Mouse (Mus musculus): ENCODE measurements around the gene Tac4.

Gene Tac4

DNA sequence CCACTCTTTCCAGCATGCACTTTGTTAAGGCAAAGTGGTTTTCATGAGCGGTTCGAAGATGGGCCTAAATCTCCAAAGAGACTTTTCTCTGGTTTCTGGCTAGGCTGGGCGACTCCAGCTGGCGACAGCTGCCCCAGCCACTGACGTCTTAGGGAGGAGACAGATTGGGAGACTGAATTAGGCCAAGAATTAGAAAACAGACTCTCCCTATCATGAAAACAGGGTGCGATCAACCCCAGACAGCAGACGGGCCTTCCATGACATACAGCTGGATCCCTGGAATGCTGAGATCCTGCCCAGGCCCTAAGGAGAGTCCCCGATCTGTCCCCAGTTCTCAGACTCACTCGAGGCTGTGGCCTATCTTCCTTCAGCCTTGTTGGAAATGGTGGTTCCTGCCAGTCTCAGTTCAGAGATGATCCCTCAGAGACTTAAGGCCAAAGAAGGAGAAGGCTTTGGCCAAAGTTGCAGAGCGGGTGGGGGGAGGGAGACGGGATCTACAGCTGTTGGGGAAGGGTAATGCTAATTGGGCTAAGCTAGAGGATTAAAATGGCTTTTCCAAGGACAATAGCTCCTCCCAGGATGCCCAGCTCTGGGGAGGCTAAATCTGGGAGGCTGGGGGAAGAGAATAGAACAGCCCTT, 2.6 kb downstream of the Tac4 start:
- peak; percentile 49 to 51 for DNase-seq

- DNase-seq, result no peak
Observed at GRCm38 (mm10) chr11:95264455-95265013, 3.2 kb downstream of the Tac4 start.

DNA sequence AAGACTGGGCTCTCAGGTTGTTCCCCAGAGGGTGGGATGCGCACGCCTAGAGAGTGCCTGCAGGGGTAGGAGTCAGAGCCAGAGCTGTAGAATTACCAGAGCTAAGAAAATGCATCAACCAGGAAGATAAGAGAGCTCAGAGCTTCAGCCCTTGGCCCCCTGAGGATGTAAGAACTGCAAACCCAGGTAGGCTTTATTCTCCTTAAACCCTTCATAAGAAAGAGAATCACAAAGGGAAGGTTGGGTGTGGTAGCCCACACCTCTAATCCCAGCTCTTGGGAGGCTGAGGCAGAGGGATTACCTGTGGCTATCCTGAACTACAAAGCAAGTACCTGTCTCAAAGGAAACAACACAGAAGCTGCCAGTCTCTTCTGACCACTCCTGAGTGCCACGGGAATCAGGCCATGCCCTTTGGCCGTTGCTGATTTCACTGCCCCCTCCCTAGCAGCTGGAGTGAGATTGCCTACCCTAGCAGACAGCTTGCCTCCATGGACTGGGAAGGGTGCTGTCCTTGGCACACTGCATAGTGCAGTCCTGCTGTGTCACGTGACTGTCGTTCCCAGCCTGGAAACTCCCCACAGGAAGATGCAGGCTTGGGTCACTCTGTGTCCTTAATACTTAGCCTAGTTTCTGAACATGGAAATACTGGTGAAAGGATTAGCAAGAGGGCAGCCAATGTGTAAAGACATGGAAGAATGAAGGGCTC, 5.4 kb downstream of the Tac4 start:
- peak; percentile 33 to 52 for DNase-seq

DNA sequence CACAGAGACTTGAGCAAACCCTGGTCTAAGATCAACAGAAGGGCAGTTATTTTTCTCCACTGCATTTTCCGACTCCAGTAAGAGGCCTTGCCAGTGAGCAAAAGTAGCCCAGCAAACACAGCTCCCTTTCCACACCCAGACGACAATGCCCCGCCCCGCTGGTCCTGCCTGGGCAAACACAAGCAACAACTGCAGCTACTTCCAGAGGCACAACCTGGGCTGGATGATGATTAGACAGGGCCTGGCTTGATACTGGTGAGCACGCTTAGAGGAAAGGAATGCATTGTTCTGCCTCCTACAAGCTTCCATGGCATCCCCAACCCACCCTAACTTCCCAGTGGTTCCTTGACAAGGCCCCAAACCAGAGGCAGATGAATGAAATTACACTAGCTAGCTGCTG, 12.3 kb downstream of the Tac4 start:
- peak in 1 of 2 experiments; percentile 40 for DNase-seq

GRCm38 (mm10) chr11:95274613-95275012, 13.3 kb downstream of the Tac4 start:
- peak; percentile 38 to 46 for DNase-seq

GRCm38 (mm10) chr11:95276056-95276455, 14.7 kb downstream of the Tac4 start:
- no peak for DNase-seq

DNA sequence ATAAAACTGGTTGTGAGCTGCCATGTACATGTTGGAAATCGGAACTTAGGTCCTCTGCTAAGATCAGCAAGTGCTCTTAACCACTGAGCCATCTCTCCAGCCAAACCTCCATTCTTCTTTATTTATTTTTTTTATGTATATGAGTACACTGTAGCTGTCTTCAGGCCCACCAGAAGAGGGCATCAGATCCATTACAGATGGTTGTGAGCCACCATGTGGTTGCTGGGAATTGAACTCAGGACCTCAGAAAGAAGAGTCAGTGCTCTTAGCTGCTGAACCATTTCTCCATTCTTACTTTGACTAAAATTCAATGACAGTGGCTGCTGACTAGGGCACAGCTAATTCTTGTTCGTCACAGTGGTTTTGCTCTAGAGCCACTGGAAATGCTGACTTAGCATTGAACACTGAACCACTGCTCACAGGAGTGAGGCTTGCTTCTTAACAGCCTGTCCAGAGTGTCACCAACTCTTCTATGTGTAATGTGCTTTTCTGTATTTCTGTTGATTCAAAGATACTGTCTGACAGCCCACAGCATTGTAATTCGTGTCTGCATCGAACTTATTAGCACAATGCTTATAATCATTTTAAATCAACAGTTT, 17.8 kb downstream of the Tac4 start:
- DNase-seq, result no peak

DNA sequence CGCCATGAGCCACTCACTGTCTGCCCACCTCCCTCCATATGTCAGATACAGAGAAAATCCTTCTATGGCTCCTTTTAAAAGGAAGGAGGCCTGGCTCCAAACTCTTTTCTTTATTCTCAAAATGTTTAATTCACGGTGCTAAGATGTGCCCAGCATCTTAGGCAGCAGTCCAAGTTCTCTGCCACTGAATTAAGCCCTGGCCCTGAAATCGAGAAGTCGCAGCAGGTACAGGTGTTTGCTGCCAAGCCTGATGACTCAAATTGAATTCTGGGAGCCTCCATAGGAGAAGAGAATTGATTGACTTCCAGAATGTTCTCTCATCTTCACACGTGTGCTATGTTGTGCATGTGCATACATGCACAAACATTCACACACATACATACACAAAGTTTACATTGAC, 21.0 kb downstream of the Tac4 start:
- DNase-seq, result no peak

DNA sequence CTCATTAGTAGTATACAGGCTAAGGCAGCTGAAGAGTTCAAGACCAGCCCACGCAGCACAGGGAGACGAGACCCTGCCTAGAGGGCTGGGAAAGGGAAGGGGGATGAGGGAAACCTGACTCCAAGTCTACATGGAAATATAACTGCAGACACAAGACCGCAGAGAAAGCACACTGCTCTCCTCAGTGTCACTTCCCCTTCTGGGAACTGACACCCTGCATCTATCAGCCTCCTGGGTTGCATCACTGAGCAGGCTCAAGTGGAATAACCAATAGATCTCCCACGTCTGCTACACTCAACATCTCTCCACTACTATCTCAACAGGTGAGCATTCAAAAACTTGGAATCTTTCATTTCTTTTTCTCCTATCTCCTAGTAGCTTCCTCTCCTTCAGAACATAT, 30.7 kb downstream of the Tac4 start:
- peak in 1 of 2 experiments; percentile 16 for DNase-seq

- DNase-seq, result peak in 1 of 2 experiments; percentile 24
Observed at GRCm38 (mm10) chr11:95293017-95293624, 31.8 kb downstream of the Tac4 start.

DNA sequence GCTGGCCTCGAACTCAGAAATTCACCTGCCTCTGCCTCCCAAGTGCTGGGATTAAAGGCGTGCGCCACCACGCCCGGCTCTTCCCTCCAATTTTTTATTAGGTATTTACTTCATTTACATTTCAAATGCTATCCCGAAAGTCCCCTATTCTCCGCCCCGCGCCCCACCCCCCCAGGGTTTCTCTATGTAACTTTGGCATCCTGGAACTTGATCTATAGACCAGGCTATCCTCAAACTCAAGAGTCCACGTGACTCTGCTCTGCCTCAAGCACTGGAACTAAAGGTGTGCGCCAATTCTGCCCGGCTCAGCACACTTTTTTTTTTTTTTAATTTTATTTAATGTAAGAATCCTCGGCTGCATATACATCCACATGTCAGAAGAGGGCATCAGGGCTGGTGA, 34.4 kb downstream of the Tac4 start:
- DNase-seq, result no peak

GRCm38 (mm10) chr11:95298146-95298545, 36.8 kb downstream of the Tac4 start:
- peak in 1 of 2 experiments; percentile 18 for DNase-seq

- no peak for DNase-seq
Observed at GRCm38 (mm10) chr11:95299886-95300285, 38.6 kb downstream of the Tac4 start.

GRCm38 (mm10) chr11:95301772-95302171, 40.4 kb downstream of the Tac4 start:
- no peak for DNase-seq

- DNase-seq, result no peak
Observed at GRCm38 (mm10) chr11:95305600-95305999, 44.3 kb downstream of the Tac4 start.

DNA sequence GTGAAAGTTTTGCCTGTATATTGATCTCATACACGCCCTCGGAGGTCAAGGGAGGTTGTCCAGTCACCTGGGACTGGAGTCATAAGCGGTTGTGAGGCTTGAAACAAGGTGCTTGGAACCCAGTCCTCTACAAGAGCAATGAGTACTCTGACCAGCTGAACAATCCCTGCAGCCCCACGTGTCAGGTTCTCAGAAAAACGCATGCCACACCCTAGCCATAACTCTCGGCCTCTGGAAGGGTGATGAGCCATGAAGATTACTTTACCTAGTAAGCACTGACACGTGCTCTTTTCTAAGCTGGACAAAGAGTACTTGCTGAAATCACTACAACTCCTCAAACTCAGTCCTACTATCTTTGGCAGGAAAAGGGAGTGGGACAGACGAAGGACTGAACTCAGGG, 46.2 kb downstream of the Tac4 start:
- DNase-seq, result no peak

- peak; percentile 98 to 99 for DNase-seq
Observed at GRCm38 (mm10) chr11:95309510-95310006, 48.2 kb downstream of the Tac4 start.

DNA sequence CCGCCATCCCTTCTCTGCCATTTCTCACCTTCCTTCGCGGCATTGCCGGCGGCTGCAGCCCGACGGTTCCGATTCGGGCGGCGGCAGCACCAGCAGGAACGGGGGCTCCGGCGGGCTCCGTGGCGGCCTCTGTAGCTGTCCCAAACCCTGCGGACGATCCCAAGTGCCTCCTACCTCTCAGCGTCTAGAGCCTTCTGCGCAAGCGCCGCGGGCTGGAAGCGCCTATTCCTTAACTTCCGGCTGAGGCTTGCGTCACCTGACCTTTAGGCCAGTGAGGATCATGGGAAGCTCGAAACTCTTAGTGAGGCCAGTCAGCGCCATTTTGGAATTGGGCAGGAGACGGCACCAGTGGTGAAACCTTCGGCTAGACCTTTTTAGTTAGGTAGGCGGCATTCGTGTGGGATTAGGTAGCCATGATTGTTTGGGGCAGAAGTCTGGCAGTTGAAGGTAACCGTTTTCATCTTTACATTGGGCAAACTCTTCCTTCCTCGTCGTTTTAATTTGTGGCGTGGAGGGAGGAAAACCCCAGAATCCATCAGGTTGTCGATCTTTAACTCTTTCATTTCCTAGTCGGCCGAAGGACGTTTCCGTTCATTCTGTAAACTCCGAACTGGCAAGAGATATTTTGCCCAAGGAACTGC, 48.8 kb downstream of the Tac4 start, which contains the start of gene Kat7:
Gene Kat7 (minus strand): TSS at position 240 of the 641 bp plus-strand sequence.
- peak; percentile 99 to 100 for DNase-seq

- DNase-seq, result peak; percentile 40 to 49
Observed at GRCm38 (mm10) chr11:95310648-95311424, 49.5 kb downstream of the Tac4 start.

- no peak for DNase-seq
Observed at GRCm38 (mm10) chr11:95311425-95311807, 50.1 kb downstream of the Tac4 start.

DNA sequence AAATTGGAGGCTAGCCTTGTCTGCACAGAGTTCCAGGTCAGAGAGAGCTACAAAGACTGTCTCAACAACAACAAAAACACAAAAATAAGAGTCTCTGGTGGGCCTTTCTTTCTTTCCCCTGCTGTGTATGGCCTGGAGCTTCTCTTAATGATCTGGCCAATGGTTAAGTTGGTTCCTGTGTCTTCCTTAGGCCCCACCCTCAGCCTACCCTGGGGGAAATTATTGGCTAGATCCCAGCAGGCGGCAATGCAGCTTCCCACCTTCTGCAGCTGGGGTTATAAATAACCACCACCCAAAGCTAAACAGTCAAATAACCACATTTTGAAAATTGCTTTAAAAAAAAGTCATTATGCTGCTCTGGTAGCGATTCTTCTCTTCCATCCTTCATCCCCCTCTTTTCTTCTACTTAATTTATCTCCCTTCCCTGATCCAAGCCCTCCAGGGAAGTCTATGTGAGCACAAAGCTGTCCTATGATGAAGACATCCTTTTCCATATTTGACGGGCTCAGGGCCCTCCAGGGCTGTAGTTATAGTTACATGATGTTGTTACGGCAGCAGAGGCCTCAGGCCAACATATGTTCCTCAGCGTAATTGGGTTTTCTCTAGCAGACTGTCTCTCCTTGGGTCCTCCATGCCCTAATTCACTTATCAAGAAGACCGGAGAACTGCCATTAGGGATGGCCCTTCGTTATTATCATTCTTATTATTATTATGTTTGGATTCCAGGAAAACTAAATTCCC, 54.1 kb downstream of the Tac4 start:
- DNase-seq, result no peak
